Mouse (Mus musculus) cerebellum, adult 2 months (tissue): ENCODE data around the gene Olfr1258.

Experiments
- CTCF ChIP-seq: fragments of 200-500 bp; IDR thresholded peaks from 2 replicates; pipeline ENCODE4 v1.5.1; 2011; ENCODE audit warnings: low read depth, mild to moderate bottlenecking, control low read depth, low read length, moderate library complexity, borderline replicate concordance; ENCODE audit not compliant: insufficient read depth
- POLR2A ChIP-seq: fragments of 200-500 bp; IDR thresholded peaks from 2 replicates; pipeline ENCODE4 v1.6.1; 2011; ENCODE audit warnings: low read length, control low read depth, borderline replicate concordance; ENCODE audit not compliant: insufficient read depth

GRCm38 (mm10) chr2:89977709-89978108, 50.6 kb downstream of the Olfr1258 start:
- TF ChIP-seq CTCF (no peak), POLR2A (no peak)
